Mouse (Mus musculus) lung, adult 2 months (tissue): Measurements from ENCODE around the gene Znhit2. TPM values are rescaled to one million over a fixed set of nuclear protein-coding genes. Genes with fewer than 3 reads are reported as not detected.

ENCODE experiments used
- DNase-seq: peaks from one replicate; pipeline ENCODE4 v3.0.0; 2022
- H3K4me1 ChIP-seq: fragments of 200-500 bp; 2 replicates; pipeline ENCODE4 v1.6.1; 2011; ENCODE audit warnings: low read length; ENCODE audit not compliant: control insufficient read depth, insufficient read depth
- H3K4me3 ChIP-seq: fragments of 200-500 bp; replicated peaks from 2 replicates; pipeline ENCODE3; 2011; ENCODE audit warnings: low read depth, mild to moderate bottlenecking, control low read depth, low read length; ENCODE audit errors: extremely low read depth
- CTCF ChIP-seq: fragments of 200-500 bp; IDR thresholded peaks from 2 replicates; pipeline ENCODE4 v1.5.1; 2011; ENCODE audit warnings: mild to moderate bottlenecking, low read length, control low read depth; ENCODE audit not compliant: insufficient read depth
- POLR2A ChIP-seq: fragments of 200-500 bp; IDR thresholded peaks from 2 replicates; pipeline ENCODE4 v1.6.1; 2011; ENCODE audit warnings: low read depth, mild to moderate bottlenecking, control low read depth, low read length, borderline replicate concordance; ENCODE audit errors: extremely low read depth
- WGBS: fragments of 180-500 bp; shearing (Covaris S2); methylation state at CpG from one replicate; pipeline ENCODE4 v1.1.7; 2018; 5-methylcytosine and 5-hydroxymethylcytosine counted together
- polyA plus RNA-seq: library from polyadenylated mRNA; depleted of rRNA; stranded (reverse); fragments of >200 nt; gene quantifications from 2 replicates; pipeline ENCODE4 v1.2.3, GENCODE M21; 2012

The Znhit2 gene
- polyA plus RNA-seq, 1 experiment: 47.0 TPM

DNA sequence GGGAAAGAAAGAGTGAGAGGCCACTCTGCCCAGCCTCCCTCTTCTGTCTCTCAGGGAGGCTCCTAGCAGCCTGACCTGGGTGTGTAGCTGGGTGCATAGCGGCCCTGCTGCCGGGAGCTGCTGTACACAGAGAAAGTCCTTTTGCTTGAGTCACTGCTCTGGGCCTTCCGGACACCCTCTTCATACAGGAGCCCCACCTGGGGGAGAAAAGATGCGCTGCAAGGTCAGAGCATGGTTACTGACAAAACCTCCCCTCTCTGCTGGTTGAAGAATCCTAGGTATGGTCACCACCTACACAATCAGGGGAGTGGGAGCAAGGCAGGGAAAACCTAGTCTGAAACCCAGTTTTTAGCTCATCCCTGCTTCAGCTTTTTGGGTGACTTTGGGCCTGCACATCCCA lies 8.0 kb downstream of the Znhit2 start:
- H3K4me3 ChIP-seq: no peak overlapping the region
- WGBS: 74% methylated on average over 4 of the region's 4 CpGs
- TF ChIP-seq POLR2A: no peak
- TF ChIP-seq CTCF: no peak
- H3K4me1 ChIP-seq: peaks cover 8% of the 10 kb centered on the region; the same call in 1 of the 2 replicates
- no peak for DNase-seq

DNA sequence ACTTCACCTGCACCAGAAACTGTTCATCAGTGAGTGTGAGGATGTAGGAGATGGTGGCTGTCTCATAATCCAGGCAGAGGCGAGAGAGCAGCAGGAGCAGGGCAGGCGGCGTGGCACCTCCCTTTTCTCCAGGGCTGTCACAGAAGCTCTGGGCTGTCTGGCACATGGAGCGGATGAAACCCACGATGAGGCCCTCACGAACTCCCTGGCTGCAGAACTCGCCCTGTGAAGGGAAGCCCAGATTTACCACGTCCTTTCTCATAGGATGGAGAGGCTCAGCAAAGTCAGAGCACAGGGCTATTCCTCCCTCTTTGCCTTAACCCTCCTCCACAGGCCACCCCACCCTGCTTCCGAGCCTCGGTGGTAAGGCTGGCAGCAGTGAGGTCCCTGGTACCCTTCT lies 8.9 kb downstream of the Znhit2 start:
- no peak overlapping the region for H3K4me3 ChIP-seq
- no peak for TF ChIP-seq CTCF
- no peak for TF ChIP-seq POLR2A
- no peak for DNase-seq
- WGBS: 89% methylated on average over 10 of the region's 10 CpGs
- H3K4me1 ChIP-seq: peaks cover 8% of the 10 kb centered on the region; the same call in 1 of the 2 replicates

DNA sequence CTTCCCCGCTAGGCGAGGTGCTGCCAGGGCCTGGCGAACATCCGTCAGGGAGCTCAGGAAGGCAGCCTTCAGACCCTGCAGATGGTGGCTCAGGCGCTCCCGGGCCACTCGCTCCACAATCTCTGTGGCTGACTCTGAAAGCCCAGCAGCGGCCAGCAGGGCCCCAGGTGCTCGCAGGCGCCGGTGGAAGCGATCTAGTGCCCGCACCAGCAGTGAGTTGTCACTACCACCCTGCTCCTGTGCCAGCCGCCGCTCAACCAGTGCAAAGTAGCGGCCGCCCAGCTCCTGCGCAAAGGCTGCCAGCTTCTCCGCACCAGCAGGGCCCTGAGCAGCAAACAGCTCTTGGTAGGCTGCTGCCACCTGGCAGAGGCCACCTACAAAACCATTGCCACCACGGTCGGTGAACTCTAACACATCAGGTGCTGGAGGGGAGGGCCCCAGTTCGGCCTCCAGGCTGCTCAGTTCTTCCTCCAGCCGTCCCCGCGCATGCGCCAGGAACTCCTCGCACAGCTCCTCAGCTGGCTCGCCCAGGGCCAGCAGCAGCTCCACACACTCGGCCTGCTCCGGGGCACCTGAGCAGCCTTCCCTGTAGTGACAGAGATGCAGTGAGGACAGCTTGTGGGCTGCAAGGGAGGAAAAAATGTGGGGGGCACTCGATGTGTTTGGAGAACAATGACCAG lies 9.7 kb downstream of the Znhit2 start:
- no peak for DNase-seq
- Histone ChIP-seq H3K4me3 (no peak overlapping the region), H3K4me1 (peaks cover 8% of the 10 kb centered on the region; the same call in 1 of the 2 replicates)
- WGBS: 89% methylated on average over 31 of the region's 31 CpGs
- TF ChIP-seq POLR2A (no peak), CTCF (no peak)

DNA sequence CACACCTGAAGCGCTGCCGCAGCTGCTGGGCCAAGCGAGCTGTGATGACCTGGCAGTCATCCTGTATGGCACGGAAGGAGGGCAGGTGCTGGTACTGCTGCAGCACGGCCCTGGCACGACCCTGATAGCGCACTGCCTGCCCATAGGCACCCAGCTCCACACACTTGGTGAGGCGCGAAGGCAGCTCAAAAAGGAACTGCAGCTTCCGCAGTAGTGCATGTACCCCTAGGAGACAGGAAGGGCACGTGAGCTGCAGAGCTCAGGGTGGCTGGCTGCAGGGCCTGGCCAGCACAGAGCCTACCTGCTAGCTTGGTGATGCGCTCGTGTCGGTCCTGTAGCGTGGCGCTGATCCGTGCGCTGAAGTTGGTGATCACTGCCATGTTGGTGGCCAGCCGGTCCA lies 10.3 kb downstream of the Znhit2 start:
- no peak for TF ChIP-seq POLR2A
- TF ChIP-seq CTCF: no peak
- 89% methylated on average over 19 of the region's 19 CpGs for WGBS
- no peak overlapping the region for H3K4me3 ChIP-seq
- H3K4me1 ChIP-seq: peaks cover 11% of the 10 kb centered on the region
- no peak for DNase-seq

DNA sequence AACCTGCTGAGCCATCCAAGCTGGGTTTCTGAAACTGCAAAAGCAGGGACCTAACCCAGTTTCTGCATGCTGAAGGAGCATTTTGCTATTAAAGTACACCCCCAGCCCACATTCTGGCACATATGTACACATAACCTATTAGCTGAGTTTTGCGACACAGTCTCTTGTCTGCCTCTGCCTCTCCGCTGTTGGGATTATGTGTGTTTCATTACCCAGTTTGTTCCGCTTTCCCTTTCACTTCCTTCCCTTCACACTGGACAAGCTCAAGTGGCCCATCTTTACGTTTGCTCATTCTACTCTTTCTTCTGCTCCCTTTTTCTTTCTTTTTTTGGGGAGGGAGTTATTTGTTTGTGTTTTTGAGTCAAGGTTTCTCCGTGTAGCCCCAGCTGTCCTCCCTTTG lies 12.9 kb downstream of the Znhit2 start:
- Histone ChIP-seq H3K4me3 (no peak overlapping the region), H3K4me1 (peaks cover 6% of the 10 kb centered on the region)
- 82% methylated on average over 5 of the region's 5 CpGs for WGBS
- no peak for DNase-seq
- TF ChIP-seq CTCF (no peak), POLR2A (no peak)

DNA sequence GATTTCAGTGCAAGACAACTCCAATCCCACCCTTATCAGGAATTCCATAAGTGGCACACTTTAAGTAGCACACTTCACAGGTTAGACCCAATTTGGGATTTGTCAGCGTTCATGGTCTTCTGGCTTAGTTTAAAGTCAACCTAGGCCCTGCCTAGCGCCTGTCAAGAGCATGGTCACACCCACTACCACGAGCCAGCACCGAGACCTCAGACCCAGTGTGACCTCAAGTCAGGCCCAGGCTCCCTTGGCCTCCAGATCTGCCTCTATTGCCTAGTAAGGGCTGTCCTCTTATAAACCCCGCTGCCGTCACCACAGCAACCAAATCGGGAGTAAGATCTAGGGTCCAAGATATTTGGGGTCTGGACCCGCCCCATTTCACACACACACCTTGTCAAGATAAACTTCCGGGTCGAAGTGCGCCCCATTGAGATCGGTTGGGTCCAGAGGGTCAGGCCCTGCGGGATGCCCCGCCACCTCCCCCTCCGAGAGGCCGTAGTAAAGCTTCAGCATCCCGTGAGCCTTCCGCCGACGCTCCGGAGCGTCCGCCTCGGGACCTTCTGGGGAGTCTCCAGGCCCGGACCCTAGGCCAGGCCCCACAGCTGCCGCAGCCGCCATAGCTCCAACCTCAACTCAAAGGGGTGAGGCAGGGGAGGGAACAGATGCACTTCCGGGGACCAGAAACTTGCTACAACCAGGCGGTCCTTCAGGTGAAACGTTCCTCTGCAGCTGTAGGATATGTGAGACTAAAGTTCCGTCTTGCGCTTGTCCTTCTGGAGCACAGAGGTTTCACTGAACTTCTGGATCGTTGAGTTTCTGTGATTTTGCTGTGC lies 15.8 kb downstream of the Znhit2 start, which contains the start of gene Vps51:
Vps51 (minus strand) TSS at position 668 of the 830 bp plus-strand sequence.
- WGBS: under 1% methylated on average over 33 of the region's 33 CpGs
- Histone ChIP-seq H3K4me1 (peaks cover 6% of the 10 kb centered on the region), H3K4me3 (peak within 1 kb of the TSS; percentile 80)
- TF ChIP-seq CTCF (no peak), POLR2A (peak; percentile 60; the same call in 1 of the 2 replicates)
- peak; percentile 84 for DNase-seq

DNA sequence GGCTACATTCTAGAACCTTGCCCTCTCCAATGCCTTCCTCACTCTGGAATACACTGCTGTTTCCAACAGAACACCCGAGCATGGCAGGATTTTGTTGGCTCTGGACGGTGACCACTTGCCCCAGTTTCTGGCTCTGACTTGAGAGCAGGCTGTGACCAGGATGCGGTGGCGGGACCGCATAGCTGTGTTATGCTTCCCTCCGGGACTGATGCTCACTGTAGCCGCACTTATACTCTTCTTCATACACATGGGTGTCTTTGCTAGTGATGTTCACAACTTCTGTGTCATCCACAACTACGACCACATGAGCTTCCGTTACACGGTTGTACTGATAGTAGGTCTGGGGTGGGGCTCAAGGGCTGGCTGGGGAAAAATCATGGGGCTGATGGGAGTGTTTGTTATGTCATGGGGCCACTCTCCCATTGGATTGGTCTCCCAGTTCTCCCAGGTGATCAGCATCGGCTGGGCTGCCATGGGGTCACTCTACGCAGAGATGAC lies 19.0 kb downstream of the Znhit2 start, which contains the start of gene Tmem262:
Tmem262 (plus strand) TSS at position 51 of the 498 bp plus-strand sequence.
- no peak within 1 kb of the TSS for H3K4me3 ChIP-seq
- H3K4me1 ChIP-seq: peaks cover 13% of the 10 kb centered on the region
- no peak for TF ChIP-seq CTCF
- no peak for TF ChIP-seq POLR2A
- DNase-seq: no peak
- WGBS: 91% methylated on average over 12 of the region's 12 CpGs

DNA sequence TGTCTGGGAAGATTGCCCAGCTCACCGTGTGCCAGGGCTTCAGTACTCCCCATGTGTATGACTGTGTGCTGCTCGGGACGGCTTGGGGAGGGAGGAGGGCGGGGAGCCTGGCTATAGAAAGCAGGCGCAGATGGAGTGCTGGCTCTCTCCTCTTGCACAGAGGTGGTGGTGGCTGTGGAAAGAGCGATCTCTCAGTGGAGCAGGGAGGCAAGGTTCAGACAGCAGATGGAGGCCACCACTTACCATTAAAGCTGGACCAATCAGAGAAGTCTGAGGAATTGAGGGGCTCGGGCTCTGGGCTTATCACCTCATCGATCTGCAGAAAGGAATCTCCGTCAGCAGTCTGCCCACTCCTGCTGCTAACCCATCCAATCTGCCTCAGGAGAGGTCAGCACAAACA lies 21.2 kb downstream of the Znhit2 start, which contains the start of gene Gm28374:
Gm28374 (minus strand) TSS at position 101 of the 400 bp plus-strand sequence.
- WGBS: 84% methylated on average over 9 of the region's 9 CpGs
- DNase-seq: no peak
- Histone ChIP-seq H3K4me3 (no peak within 1 kb of the TSS), H3K4me1 (peaks cover 7% of the 10 kb centered on the region)
- TF ChIP-seq CTCF: no peak
- TF ChIP-seq POLR2A: no peak

DNA sequence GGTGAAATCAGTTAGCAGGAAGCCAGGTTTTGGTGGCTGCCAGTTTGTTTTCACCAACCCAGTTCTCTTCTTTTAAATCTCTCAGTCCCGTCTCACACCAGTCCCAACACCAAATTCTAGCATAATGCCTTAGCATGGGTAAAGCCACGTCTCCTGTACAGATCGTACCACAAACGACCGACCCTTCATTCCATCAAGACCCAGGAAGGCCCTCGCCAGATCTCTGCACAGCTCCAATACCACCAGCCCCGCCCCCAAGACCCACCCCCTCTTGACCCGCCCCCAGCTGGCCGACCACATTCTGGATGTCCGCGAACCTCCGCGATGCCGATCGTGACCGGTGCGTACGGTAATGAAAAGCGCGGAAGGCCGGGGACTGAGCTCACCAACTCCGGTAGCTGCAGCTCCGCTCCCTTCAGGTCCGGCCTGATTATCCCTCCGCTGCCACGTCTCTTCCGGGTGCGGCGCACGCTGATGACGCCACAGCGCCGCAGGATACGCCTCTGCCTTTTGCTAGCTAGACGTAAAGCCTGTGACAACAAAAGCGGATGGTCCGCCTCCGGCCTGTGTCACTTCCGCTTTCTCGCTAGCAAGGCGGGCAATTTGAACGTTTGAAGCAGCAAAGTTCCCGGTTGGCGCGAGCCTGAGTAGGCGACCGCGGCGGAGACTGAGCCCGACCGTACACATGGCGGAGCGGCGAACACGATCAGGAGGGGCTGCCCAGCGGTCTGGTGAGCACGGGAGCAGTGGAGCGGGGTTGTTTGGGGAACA lies 23.7 kb downstream of the Znhit2 start, which contains the start of the genes Zfpl1 and Cdca5:
Zfpl1 (minus strand) TSS at position 479 of the 771 bp plus-strand sequence.
Cdca5 (plus strand) TSS at position 506 of the 771 bp plus-strand sequence.
- under 1% methylated on average over 58 of the region's 58 CpGs for WGBS
- peak; percentile 96 for DNase-seq
- TF ChIP-seq CTCF (no peak), POLR2A (peak; percentile 76; the same call in 1 of the 2 replicates)
- Histone ChIP-seq H3K4me3 (peak within 1 kb of the TSS; percentile 94), H3K4me1 (peaks cover 7% of the 10 kb centered on the region)
